ENCODE assay signal across 8 mouse cellular contexts in the genomic region with DNA sequence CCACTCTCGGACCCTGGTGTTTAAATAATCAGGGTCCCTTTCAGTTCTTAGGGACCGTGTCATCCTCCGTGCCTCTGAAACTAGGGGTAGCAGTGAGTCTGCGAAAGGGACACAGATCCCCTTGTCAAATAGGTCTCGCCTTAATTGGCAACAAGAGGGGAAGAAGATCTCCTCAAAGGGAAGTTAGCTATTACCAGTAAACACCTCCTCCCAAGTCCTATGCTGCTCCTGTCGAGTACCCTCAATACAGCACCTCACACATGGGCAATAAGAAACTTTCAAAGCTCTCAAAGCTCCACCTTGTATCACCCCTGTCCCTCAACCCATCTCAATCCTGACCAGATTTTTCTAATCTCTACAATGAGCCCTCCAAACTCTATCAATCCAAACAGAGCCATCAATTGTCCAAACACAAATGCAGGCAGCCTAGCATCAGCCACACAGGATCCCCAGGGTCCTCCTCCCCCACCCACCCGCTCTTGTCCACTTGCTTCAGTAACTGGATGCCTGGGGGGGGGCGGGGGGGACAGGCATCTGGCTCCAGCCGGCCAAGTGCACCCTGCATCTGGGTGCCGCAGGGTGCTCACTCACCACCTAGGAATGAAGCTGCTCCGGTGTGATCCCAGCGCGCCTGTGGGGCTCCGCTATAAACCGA. TPM values are rescaled to one million over a fixed set of nuclear protein-coding genes. Genes with fewer than 3 reads are reported as not detected.
DNase-seq lines count a peak whose midpoint lies in the region; ATAC-seq and TF ChIP-seq lines count a peak whose summit lies in the region.

No protein-coding gene starts in this region.

- peak overlapping the region; percentile 100 for H3K4me2 ChIP-seq in heart, embryonic 12.5 days
- peak overlapping the region; percentile 98 for H3K4me2 ChIP-seq in forebrain, embryonic 15.5 days (replicated peaks)
- H3K4me2 ChIP-seq in liver, postnatal 0 days (ENCODE audit: low read depth, low read length): peak overlapping the region; percentile 76

- intact Hi-C loops in heart, postnatal 10 days (cut with DNase I): loop anchor here (5.0 kb wide), 1 partner anchor 169 kb away; the partner anchor contains the start of gene Pop7

- H3K27ac ChIP-seq in heart, embryonic 12.5 days (ENCODE audit: poor library complexity, severe bottlenecking): no peak overlapping the region
- no peak overlapping the region for H3K27ac ChIP-seq in forebrain, embryonic 15.5 days (replicated peaks)
- peak overlapping the region; percentile 62 for H3K27ac ChIP-seq in liver, postnatal 0 days (ENCODE audit: low read depth)

- ATAC-seq in heart, embryonic 12.5 days (ENCODE audit: insufficient number of reproducible peaks, low FRiP score): peak; percentile 3; the same call in 1 of the 2 replicates
- peak; percentile 28 for ATAC-seq in forebrain, embryonic 15.5 days (replicated peaks)
- no peak for ATAC-seq in liver, postnatal 0 days

- H3K9me3 ChIP-seq in heart, embryonic 12.5 days (replicated peaks): no peaks in the 10 kb centered on the region
- no peaks in the 10 kb centered on the region for H3K9me3 ChIP-seq in forebrain, embryonic 15.5 days
- H3K9me3 ChIP-seq in liver, postnatal 0 days (ENCODE audit: low read length): no peaks in the 10 kb centered on the region

- no peaks in the 10 kb centered on the region for H3K27me3 ChIP-seq in heart, embryonic 12.5 days (replicated peaks)
- no peaks in the 10 kb centered on the region for H3K27me3 ChIP-seq in C2C12 (ENCODE audit: control insufficient read depth, insufficient read depth, insufficient read length)
- no peaks in the 10 kb centered on the region for H3K27me3 ChIP-seq in forebrain, embryonic 15.5 days
- no peaks in the 10 kb centered on the region for H3K27me3 ChIP-seq in liver, postnatal 0 days (ENCODE audit: insufficient read depth, low read length)

- H3K79me3 ChIP-seq in C2C12 (ENCODE audit: low read depth): no peaks in the 10 kb centered on the region

- H3ac ChIP-seq in C2C12 (ENCODE audit: control insufficient read depth, insufficient read length, low read depth): peak overlapping the region; percentile 31

- peaks cover 15% of the 10 kb centered on the region for H3K36me3 ChIP-seq in heart, embryonic 12.5 days
- no peaks in the 10 kb centered on the region for H3K36me3 ChIP-seq in C2C12 (ENCODE audit: control insufficient read depth, insufficient read depth)
- no peaks in the 10 kb centered on the region; the same call in 1 of the 2 replicates for H3K36me3 ChIP-seq in forebrain, embryonic 15.5 days
- 0 out of 2 replicates have a peak, but pooled peaks cover 2% of the 10 kb centered on the region for H3K36me3 ChIP-seq in liver, postnatal 0 days (replicated peaks; ENCODE audit: insufficient read depth, low read length)

- no peak for TF ChIP-seq EP300 in liver, postnatal 0 days (IDR thresholded peaks at IDR 0.05; ENCODE audit: low read depth)

- no peak for DNase-seq in heart, postnatal 10 days
- DNase-seq in liver, postnatal 0 days: no peak
- DNase-seq in urinary bladder, adult 18-20 months (ENCODE audit: low spot score in 2 of 2): no peak
- no peak for DNase-seq in adrenal gland, adult (ENCODE audit: inconsistent age in 2 of 2, low spot score in 1 of 2)
- DNase-seq in cerebellum, postnatal 4 days (ENCODE audit: low spot score in 2 of 2): no peak

- H3K4me1 ChIP-seq in heart, embryonic 12.5 days (replicated peaks): peaks cover 22% of the 10 kb centered on the region
- H3K4me1 ChIP-seq in forebrain, embryonic 15.5 days: peaks cover 19% of the 10 kb centered on the region
- peaks cover 16% of the 10 kb centered on the region for H3K4me1 ChIP-seq in liver, postnatal 0 days (ENCODE audit: insufficient read depth)

- H3K4me3 ChIP-seq in heart, embryonic 12.5 days: peak overlapping the region; percentile 86
- H3K4me3 ChIP-seq in C2C12 (ENCODE audit: insufficient read depth, poor library complexity, severe bottlenecking): peak overlapping the region; percentile 56
- H3K4me3 ChIP-seq in forebrain, embryonic 15.5 days: peak overlapping the region; percentile 58
- peak overlapping the region; percentile 56 for H3K4me3 ChIP-seq in liver, postnatal 0 days (ENCODE audit: low read depth, low read length)

- WGBS in heart, embryonic 12.5 days: 20% methylated on average over 15 of the region's 15 CpGs
- 14% methylated on average over 15 of the region's 15 CpGs for WGBS in forebrain, embryonic 15.5 days
- WGBS in liver, postnatal 0 days (ENCODE audit: insufficient replicate concordance): 10% methylated on average over 15 of the region's 15 CpGs

- peak overlapping the region; percentile 86 for H3K9ac ChIP-seq in heart, embryonic 12.5 days
- peak overlapping the region; percentile 88 for H3K9ac ChIP-seq in forebrain, embryonic 15.5 days (replicated peaks)
- peak overlapping the region; percentile 64 for H3K9ac ChIP-seq in liver, postnatal 0 days (replicated peaks)

- H3K79me2 ChIP-seq in C2C12 (ENCODE audit: control insufficient read depth, insufficient read depth): no peaks in the 10 kb centered on the region

- no peak for TF ChIP-seq CTCF in C2C12 (IDR thresholded peaks at IDR 0.05; ENCODE audit: control insufficient read depth, insufficient read depth, insufficient read length)
- TF ChIP-seq CTCF in liver, postnatal 0 days (IDR thresholded peaks at IDR 0.05; ENCODE audit: low read depth): no peak

TF ChIP-seq in C2C12, 6 proteins besides CTCF, POLR2A, EP300 and RAD21:
- TF ChIP-seq MAX (IDR thresholded peaks at IDR 0.05) (no peak), MYOG (IDR thresholded peaks at IDR 0.05; ENCODE audit: control insufficient read depth, extremely low read depth, insufficient read length) (no peak), CEBPB (IDR thresholded peaks at IDR 0.05; ENCODE audit: low read depth) (no peak), MYOD1 (IDR thresholded peaks at IDR 0.05; ENCODE audit: control insufficient read depth, insufficient read length, low read depth) (no peak), FOSL1 (IDR thresholded peaks at IDR 0.05; ENCODE audit: insufficient read depth, low read length, poor library complexity, severe bottlenecking) (no peak), USF1 (IDR thresholded peaks at IDR 0.05; ENCODE audit: low read depth) (no peak)

RNA-seq across cellular contexts. Expression of gene Slc12a9, which starts 0.4 kb away (rescaled TPM):
- polyA plus RNA-seq in heart, embryonic 12.5 days (2016; fragmentation: Nextera tagmentation; extraction: Ambion mirVana): 9.4 and 10.2 TPM in 2 replicates
- 1 to 10 TPM; 4.4 to 5.4 TPM for total RNA-seq in heart, postnatal 10 days (2021)
- 7.3 TPM for polyA plus RNA-seq in C2C12 (2012; fragmentation: generic; extraction: Trizol)
- polyA plus RNA-seq in forebrain, embryonic 15.5 days (2015; fragmentation: Nextera tagmentation; extraction: Ambion mirVana): 20.1 and 23.1 TPM in 2 replicates
- 2.9 and 3.2 TPM in 2 replicates for polyA plus RNA-seq in liver, postnatal 0 days (2015; fragmentation: Nextera tagmentation; extraction: Ambion mirVana)

RNA-seq across cellular contexts. Expression of gene Ephb4, which starts 16.9 kb away (rescaled TPM):
- 53.1 and 55.6 TPM in 2 replicates for polyA plus RNA-seq in heart, embryonic 12.5 days (2016; fragmentation: Nextera tagmentation; extraction: Ambion mirVana)
- total RNA-seq in heart, postnatal 10 days (2021): 100 to 1,000 TPM; 103 to 111 TPM
- 25.2 TPM for polyA plus RNA-seq in C2C12 (2012; fragmentation: generic; extraction: Trizol)
- polyA plus RNA-seq in forebrain, embryonic 15.5 days (2015; fragmentation: Nextera tagmentation; extraction: Ambion mirVana): 6.6 and 7.1 TPM in 2 replicates
- 5.7 and 5.9 TPM in 2 replicates for polyA plus RNA-seq in liver, postnatal 0 days (2015; fragmentation: Nextera tagmentation; extraction: Ambion mirVana)

RNA-seq across cellular contexts. Expression of gene Trip6, which starts 18.8 kb away (rescaled TPM):
- 46.3 and 47.0 TPM in 2 replicates for polyA plus RNA-seq in heart, embryonic 12.5 days (2016; fragmentation: Nextera tagmentation; extraction: Ambion mirVana)
- 10 to 100 TPM; 22.5 to 23.3 TPM for total RNA-seq in heart, postnatal 10 days (2021)
- 80.0 TPM for polyA plus RNA-seq in C2C12 (2012; fragmentation: generic; extraction: Trizol)
- 19.1 and 21.1 TPM in 2 replicates for polyA plus RNA-seq in forebrain, embryonic 15.5 days (2015; fragmentation: Nextera tagmentation; extraction: Ambion mirVana)
- polyA plus RNA-seq in liver, postnatal 0 days (2015; fragmentation: Nextera tagmentation; extraction: Ambion mirVana): 7.5 and 9.2 TPM in 2 replicates

RNA-seq across cellular contexts. Expression of gene Srrt, which starts 25.5 kb away (rescaled TPM):
- 106 and 107 TPM in 2 replicates for polyA plus RNA-seq in heart, embryonic 12.5 days (2016; fragmentation: Nextera tagmentation; extraction: Ambion mirVana)
- 10 to 100 TPM; 91.0 to 91.9 TPM for total RNA-seq in heart, postnatal 10 days (2021)
- 130 TPM for polyA plus RNA-seq in C2C12 (2012; fragmentation: generic; extraction: Trizol)
- 118 and 129 TPM in 2 replicates for polyA plus RNA-seq in forebrain, embryonic 15.5 days (2015; fragmentation: Nextera tagmentation; extraction: Ambion mirVana)
- 24.1 and 28.2 TPM in 2 replicates for polyA plus RNA-seq in liver, postnatal 0 days (2015; fragmentation: Nextera tagmentation; extraction: Ambion mirVana)

RNA-seq across cellular contexts. Expression of gene Ufsp1, which starts 38.6 kb away (rescaled TPM):
- polyA plus RNA-seq in heart, embryonic 12.5 days (2016; fragmentation: Nextera tagmentation; extraction: Ambion mirVana): 10.1 and 10.6 TPM in 2 replicates
- total RNA-seq in heart, postnatal 10 days (2021): 1 to 10 TPM; 8.8 to 10.0 TPM
- polyA plus RNA-seq in C2C12 (2012; fragmentation: generic; extraction: Trizol): 10.6 TPM
- polyA plus RNA-seq in forebrain, embryonic 15.5 days (2015; fragmentation: Nextera tagmentation; extraction: Ambion mirVana): 8.4 and 9.4 TPM in 2 replicates
- polyA plus RNA-seq in liver, postnatal 0 days (2015; fragmentation: Nextera tagmentation; extraction: Ambion mirVana): 9.1 and 9.5 TPM in 2 replicates
